Mouse (Mus musculus): Measurements from ENCODE around the gene Siah3.

The Siah3 gene

DNA sequence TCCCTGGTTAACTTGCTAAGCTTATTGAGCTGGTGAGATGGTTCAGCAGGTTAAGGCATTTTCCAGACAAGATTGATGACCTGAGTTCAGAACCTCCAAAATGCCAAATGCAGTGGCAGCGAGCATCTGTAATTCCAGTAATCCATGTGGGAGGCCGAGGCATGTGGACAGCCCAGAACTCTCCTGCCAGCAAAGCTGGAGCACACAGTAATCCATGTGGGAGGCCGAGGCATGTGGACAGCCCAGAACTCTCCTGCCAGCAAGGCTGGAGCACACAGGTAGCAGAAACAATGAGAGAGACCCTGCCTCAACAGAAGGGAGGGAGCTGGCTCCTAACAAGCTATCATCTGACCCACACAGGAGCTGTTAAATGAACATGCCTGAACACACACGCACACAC, 13.2 kb downstream of the Siah3 start:
- WGBS: 83% methylated on average over 4 of the region's 4 CpGs

DNA sequence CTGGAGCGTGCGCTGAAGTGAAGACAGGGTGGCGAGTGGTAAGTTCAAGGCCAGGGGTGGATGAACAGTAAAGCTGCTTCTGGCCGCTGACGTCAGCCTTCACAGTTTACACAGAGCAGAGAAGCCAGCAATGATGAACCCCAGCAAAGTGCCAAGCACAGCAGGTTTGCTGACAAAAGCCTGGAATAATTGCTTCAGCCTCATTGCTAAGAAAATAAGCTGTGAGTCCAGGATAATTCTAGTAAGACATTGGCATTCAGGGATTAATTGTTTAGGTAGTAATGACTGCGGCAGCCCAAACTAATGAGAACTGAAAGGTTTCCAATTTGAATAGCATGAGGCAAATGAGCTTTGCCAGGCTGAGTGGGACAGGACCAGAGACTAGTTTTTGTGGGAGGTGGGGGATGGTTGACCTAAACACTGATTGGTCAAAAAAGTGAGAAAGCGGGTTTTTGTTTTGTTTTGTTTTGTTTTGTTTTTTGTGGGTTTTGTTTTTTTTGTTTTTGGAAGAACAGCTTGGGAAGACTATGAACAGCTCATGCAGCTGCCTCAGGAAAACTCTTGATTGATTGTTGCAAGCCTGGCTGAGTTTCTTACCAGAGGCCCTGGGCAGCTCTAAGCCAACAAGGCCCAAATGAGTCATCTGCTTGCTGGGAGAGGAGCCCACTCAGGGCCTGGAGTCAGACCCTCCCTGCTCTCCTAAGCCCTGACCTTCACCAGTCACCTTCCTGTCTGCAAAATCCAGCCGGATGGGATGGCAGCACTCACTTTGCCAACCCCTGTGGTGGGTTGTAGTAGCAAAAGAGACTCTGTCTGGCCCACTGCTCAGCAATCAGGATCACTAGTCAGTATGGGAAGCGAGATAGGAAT, 17.5 kb downstream of the Siah3 start:
- 68% methylated on average over 9 of the region's 9 CpGs for WGBS

DNA sequence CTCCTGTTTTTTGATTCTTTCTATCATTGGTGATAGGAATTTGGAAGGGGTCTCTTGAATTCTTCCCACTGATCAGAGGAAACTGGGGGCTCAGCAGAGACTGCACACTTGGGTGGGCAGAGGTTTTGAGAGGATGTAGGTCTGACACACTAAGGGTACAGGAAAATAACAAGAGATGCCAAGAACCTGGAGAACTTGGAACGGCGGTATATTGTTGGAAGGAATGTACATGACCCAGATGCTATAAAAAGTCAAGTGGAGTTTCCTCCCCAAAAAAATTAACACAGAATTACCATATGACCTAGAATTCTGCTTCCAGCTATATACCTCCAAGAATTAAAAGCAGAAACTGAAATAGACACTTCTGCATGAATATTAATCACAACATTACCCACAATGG, 20.1 kb downstream of the Siah3 start:
- 61% methylated on average over 2 of the region's 2 CpGs for WGBS

DNA sequence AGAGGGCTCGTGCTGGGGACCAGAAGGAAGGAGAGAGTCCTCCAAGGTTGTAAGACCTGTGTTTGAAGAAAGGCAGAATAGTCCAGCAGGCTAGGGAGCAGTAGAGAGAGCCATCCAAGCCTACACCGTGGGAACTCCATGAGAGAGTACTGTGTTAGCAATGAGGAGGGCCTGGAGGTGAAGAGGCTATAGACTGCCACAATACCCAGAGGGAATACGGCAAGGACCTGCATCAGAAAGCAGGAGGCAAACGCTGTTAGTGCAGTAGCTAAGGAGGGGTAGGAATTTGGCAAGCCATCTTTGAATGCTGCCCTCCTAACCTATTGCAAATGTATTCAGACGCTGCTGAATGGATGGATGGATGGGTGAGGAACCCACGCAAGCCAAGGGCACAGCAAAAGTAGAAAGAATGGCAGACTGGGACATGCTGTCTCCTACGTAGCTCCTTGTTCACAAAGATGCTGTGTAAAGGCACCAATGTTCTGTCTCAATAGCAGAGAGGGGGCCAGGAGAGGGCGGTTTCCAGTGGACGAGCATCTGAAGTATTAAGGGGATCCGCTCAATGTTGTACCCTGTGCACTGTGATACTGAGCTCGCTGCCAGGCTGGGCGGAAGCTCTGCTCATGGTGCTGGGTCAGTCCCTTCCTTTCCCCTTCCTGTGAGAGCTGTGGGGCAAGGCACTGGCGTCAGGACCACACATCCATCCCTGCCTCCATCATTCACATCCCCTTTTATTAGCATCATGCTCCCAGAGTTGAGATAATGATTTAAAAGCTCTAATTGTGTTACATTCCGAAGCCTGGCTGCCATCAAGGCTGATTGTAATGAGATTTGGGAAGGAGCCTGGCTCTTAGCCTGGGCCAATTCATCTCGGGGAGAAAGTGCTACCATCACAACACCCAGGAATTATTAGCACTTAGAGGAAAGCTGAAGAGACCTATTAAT, 26.7 kb downstream of the Siah3 start:
- WGBS: 68% methylated on average over 15 of the region's 15 CpGs

DNA sequence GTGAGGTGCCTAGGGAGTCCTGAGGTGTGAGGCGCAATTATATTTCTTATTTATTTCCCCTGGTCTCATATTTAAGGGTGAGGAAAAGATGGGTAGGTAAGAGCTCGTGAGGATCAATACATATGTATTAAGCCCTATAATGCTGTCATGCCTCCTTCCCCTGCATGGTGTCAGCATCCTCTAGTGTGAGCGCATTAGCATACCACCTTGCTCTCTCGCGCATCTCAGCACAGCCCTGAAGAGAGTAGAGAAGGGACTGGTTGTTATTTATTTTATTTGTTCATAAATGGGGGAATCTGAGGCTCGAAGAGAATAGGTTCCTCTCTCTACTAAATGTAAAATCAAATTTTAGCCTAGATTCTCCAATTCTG, 27.4 kb downstream of the Siah3 start:
- 84% methylated on average over 6 of the region's 6 CpGs for WGBS

DNA sequence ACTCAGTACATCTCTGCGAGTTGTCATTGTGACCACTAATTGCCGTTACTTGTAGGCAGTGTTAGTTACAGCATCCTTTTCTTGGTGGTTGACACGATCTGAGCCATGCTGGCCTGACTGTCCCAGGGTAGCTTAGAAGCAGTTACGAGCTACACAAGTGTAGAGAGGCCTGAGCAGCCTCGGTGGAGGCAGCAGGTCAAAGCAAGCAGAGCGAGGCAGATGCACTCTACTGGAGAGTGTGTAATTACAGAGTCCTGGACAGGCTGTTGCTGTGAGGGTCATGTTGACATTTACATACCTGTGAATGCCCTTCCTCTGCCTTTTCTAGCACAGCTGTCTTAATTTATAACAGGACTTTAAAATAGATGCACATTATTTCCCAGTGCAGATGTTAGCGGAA, 32.1 kb downstream of the Siah3 start:
- 87% methylated on average over 7 of the region's 7 CpGs for WGBS

DNA sequence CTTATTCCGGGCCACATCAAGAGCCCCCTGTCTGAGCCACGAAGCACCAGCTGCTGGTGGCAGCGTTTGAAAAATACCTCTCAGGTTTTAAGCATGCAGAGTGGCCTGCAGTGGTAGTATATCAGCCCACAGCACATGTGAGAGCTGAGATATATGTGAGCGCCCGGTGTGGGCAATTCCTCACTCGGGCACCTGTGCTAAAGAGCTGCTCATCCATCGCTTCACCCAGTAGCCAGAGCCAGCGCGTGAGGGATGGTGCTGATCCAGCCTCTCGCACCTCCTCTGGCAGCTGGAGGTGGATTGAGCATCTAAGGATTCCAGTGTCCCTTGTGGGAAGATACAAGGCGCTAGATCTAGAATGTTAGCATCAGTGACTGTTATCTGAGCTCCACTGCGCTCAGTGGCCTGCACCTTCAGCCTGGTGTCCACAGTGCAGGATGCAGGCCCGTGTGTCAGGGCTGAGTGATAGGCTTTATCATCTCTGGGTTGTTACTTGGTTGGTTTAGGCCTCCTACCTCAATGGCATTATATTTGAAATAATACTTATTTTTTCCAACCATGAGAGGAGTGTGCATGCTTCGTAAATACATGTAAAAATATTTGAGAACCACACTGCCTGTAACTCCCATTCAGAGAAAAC, 37.9 kb downstream of the Siah3 start:
- 81% methylated on average over 14 of the region's 14 CpGs for WGBS

DNA sequence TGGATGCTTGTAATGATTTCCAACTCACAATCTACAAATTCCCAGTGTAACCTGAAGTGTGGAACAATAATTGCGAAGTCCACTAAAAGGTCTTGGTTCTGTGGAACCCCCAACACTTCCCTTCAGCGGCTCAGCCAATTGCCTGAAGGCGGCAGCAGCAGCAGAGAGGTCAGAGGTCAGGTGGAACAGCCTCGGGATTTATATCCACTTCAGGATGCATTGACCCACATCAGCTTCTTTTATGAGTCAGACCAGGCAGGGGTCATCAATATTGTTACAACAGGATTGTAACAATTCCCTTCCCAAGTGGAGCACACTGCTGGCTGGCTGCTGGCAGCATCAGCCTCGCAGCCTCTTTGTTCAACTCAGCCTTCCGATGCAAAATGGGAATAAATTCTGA, 39.1 kb downstream of the Siah3 start:
- 79% methylated on average over 6 of the region's 6 CpGs for WGBS

DNA sequence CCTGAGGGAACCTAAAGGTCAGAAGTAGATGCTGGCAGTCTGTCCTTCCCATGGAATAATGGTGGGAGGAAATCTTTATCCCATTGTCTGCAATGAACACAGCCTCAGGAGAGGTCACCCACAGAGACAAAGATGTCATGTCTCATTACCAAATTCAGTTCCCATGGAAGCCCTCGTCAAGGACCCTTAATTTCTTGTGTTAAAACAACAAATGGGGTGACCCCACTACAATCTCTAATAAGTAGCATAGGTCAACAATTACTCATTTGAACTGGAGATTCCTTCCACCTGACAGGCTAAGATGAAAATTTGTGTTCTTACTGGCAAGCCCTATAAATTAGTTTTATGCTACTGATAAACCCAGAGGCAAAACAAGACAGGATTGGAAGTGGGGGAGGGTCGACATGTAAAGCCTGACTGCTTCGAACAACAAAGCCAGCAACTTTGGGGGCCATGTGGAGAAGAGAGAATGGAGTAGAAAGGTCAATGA, 45.8 kb downstream of the Siah3 start:
- 81% methylated on average over 3 of the region's 3 CpGs for WGBS

DNA sequence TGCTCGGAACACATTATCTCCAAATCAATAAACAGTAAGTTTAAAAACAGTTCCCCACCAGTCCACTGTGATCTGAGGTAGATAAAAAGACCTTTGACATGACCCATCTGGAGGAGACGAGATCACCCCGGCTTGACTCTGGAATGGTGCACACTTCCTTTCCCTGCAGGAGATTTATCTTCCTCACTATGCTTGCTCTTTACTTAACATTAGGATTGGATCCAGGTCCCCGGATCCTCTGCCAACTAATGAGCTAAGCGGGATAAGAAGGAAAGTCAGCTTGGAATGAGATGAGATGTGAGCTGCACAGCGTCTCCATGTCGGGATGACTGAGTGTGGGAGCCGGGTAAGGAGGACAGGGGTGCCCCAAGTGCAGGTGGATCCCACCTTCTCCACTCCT, 46.7 kb downstream of the Siah3 start:
- 47% methylated on average over 8 of the region's 8 CpGs for WGBS

DNA sequence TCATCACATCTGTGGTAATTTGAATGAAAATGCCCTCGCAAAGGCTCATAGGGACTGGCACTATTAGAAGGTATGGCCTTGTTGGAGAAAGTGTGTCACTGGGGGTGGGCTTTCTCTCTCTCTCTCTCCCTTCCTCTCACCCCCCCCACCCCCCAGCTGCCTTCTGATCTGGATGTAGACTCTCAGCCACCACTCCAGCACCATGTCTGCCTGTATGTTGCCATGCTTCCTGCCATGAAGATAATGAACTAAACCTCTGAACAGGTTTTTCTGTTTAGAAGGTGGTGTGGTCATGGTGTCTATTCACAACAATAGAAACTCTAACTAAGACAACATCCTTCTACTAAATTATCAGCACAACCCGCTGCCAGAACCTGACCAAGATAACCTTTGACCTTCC, 48.5 kb downstream of the Siah3 start:
- 79% methylated on average over 2 of the region's 2 CpGs for WGBS

DNA sequence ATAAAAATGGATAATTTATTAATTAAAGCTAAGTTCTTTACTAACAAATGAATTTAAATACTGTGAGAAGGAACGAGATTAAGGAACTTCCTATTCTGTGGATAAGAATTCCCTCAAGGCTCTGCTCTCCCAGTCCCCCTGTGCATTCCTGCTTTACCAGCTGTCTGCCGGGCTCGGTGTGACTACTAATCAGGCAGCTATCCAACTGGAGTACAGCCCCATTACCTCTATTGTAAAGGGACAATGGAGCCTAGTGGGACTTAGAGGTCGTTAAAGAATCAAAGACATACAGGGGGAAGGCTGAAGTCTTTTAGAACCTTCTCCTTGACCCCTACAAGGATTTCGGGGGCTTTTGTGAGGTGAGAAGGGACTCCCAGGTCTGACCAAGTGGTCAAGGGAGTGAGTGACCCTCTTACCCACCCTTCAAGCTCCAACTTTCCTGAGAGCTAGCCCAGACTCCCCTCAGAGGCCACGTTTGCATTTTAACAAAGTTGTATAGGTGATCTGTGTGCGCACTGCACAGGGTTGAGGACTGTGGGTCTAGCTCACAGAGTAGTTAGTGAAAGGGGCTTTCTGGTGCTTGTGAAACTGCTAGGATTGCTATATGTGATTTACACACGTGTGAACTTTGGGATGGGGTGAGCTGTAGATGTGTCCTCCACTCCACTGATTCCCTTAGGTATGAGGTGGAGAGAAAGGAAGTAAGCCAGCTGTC, 49.5 kb downstream of the Siah3 start:
- WGBS: 65% methylated on average over 8 of the region's 8 CpGs

DNA sequence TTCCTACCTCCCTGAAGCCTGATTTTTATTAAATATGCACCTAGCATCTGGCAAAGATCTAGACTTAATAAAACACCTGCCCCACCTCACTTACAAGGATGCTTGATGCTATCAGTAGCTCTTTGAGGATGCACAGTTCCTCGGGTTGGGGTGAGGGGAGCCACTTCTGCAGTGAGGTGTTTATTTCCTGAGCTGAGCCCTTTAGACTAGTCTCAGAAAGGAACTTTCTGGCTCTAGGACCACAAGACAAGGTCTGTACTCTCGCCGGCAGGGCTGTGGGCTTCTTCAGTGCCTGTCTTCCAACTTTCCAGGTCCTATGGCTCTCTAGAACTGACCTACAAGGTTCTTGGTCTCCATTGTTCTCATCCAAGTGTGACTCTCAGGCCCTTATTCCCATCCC, 50.5 kb downstream of the Siah3 start:
- WGBS: 91% methylated on average over 3 of the region's 3 CpGs

DNA sequence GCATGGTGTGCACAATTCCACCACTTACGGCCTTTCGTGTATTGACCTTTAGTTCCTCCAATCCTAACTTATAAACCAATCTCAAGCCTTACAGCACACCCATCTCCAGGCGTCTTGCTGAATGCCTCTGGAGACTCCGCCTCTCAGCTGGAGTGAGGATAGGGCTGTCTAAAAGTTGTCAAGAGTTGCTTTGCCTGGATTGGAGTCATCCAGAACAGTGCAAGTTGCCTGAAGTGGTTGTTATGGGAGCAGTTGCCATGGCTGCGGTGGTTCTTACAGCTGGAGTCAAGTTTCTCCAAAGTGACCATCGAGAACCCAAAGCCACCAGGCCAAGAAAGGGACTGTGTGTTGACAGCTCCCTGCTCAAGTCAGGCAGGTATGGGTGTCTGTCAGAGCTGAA, 54.3 kb downstream of the Siah3 start:
- 94% methylated on average over 6 of the region's 6 CpGs for WGBS

DNA sequence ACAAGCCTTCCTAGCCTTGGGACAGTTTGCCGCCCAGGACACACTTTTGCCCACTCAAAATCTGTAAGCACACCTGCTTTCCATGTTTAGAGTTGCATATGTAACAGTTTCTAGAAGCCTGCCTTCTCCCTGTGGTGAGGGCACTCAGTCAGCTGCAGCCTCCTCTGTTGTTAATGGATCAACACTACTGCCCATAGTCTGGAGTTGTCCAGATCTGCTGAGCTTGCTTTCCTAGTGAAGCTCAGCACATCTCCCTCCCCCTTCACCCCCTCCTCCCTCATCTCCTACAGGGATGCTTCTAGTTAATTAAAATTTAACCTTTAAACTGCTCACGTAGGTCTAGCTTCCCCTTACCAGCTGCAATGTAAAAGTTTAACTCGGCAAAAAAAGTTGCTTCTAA, 57.2 kb downstream of the Siah3 start:
- 37% methylated on average over 3 of the region's 3 CpGs for WGBS

DNA sequence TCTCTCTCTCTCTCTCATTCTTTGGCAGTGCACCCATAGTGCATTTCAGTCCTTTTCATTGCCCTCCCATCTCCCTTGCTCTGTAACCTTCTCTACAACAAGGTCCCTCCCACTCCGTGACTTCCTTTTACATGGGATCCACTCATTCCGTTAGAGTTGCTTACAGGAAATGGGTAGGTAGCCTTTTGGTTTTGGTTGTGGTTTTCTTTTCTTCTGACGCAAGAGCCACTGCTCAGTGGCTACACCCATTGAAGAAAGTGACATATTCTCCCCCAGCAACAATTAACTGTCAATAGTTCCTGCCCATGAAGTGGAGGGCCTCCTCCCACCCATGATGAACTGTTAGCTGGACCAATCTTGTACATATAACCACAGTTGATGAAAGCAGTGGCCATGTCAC, 60.4 kb downstream of the Siah3 start:
- WGBS: 83% methylated on average over 3 of the region's 3 CpGs

DNA sequence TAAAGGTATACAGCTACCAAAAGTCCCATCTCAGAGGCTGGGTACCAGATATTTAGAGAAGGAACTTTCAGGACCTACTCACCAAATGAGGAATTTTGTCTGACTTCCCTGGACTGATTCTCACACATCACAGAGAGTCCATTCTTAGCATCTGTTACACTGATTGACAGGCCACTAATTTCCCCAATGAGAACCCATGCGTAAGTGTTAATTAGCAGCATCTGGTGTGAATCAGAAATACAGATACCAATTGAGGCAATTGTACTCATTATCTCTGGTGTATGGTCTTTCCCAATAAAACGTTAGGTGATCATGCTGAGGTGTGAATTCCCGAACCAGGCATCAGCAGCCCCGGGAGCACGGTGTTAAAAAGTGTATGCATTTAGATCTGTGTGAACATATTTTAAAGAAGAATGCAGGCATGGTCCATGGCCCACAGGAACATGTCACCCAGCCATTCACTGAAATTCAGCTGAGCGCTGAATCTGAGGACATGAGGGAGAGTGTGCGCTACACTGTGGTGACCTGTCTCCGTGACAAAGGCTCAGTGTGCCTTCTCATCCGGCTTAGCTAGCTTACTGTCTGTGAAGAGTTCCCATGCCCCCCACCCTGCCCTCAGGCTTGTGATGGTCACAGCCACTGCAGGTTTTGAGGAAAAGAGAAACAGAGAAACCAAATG, 61.3 kb downstream of the Siah3 start:
- 73% methylated on average over 9 of the region's 9 CpGs for WGBS

DNA sequence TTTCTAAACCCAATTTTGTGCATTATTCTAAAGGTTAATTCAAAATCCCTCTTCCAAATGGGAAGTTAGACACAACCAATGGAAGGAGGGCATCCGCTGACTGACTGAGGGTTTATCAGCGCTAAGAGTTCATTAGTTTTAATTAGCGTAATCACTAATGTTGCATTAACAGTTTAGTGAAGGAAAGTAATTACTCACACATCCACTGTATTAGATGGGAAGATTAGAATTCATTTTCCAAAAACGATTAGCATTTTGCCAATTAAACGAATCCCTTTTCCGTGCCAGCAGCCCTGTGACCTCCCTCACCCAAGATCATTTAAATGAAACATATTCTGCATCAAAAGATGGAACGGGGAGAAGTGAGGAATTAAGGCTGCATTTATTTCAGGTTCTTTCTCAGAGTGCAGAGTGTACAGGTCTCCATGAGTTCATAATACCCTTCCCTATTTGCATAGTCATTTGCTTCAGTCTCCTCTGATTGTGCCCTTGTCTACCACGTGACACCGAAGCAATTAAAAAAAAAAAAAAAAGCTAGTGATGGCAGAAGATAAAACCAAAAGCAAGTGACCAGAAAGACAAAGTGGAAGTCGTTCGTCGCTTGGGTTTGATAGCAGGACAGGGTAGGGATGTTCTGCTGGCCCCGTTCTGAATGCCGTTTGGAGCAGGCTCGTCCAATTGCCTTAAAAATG, 62.6 kb downstream of the Siah3 start:
- 63% methylated on average over 15 of the region's 15 CpGs for WGBS

DNA sequence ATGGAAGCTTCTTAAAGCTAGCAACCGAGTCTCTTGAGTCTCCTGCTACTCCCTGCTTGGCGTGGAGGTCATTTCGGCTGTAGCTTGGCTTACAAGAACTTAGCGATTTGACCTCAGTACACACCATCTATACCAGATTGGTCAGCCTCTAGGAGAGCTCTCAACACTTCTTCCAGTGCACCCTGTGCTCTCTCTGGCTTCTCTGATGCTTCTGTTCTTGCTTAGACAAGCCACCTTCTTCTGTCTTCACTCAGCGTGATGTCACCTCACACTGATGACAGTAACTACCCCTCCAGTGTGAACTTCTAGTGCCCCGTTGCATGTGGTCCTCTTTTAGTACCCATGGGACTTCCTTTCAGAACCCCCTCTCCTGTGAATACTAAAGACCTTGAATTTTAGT, 63.1 kb downstream of the Siah3 start:
- 83% methylated on average over 6 of the region's 6 CpGs for WGBS

DNA sequence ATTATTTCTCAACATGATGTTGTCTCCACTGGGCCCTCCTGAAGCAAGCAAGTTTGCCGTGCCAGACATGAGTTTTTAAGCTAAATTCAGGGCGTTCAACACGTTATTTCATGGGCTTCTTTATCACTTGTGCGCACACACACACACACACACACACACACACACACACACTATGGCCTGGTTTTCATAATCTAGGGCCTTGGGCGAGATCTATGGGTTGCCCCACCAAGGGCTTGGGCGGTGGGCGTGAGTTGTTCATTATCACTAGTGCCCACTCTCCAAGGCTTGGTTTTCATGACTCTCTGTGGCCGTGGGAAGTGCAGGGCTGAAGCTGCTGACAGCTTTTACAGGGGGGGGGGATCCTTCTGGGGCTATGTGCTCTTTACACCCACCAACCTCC, 63.9 kb downstream of the Siah3 start:
- WGBS: 89% methylated on average over 8 of the region's 8 CpGs

Data from cerebral cortex, adult 2 months (tissue).